Mouse (Mus musculus) kidney, adult 2 months (tissue): ENCODE measurements at regions not wholly inside any gene's neighbourhood (a gene's known extent, or its start where the extent isn't known, plus 50 kb on each side); places are given as distances from the start of the nearest gene placed in this dataset.

Experiments
- CTCF ChIP-seq: fragments of 200-500 bp; conservative IDR thresholded peaks from 2 replicates; pipeline ENCODE4 v1.5.1; 2011; ENCODE audit warnings: low read depth, mild to moderate bottlenecking, control low read depth, low read length, moderate library complexity, mixed read lengths; ENCODE audit not compliant: insufficient read depth, insufficient read length
- POLR2A ChIP-seq: fragments of 200-500 bp; IDR thresholded peaks from one replicate; pipeline ENCODE4 v1.6.1; 2011; ENCODE audit warnings: low read depth, low read length, control low read depth

- TF ChIP-seq POLR2A (no peak), CTCF (no peak)
Observed at GRCm38 (mm10) chr16:77889348-77889747, 287.5 kb upstream of the Gm11146 start.
